ENCODE assay signal across 8 mouse cellular contexts in the genomic region with DNA sequence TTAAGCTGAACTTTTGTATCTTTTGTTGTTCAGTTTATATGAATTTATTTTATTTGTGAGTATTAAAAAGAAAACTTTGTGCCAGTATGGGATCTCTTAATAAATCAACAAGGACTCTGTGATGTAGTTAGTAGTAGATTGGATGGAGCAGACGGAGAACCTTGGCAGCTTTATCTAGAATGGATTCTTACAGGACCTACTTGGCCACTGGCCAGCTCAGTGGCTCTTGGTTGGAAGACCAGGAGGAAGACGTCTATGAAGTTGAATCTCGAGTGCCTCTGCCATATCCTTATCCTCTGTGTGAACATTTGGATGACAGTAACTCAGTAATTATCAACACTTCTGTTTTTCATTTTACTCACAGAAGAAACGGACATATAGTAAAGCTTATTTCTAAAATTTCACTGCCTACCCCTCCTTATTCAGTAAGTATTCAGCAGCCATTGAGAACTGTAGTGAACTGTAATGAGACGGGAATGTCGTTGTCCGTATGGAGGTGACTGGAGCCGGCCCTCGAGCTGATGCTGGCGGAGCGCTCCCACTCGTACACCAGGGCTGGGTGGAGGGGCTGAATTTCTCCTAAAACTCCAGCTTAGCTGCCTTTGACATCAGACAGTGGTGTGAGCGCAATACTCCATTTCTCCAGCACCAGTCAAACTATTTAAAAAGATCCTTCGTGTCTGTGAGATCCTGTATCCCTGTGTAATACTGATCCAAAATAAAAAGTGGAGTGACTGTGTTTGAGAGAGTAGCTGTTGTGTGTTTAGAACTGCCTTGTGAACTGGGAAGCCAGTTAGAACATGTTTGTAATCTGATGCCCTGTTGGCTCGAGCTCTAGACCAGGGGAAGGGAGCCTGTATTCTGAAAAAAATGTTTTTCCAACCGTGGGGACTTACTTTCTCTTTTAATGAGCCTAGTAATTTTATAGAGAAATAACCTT.
A peak's percentile ranks its signal among the peaks of the same experiment; 100 is the strongest.
DNase-seq lines count a peak whose midpoint lies in the region; ATAC-seq and TF ChIP-seq lines count a peak whose summit lies in the region.

No protein-coding gene starts in this region.

- TF ChIP-seq CTCF in liver, adult 2 months (IDR thresholded peaks at IDR 0.05; ENCODE audit: low read depth, low read length): no peak
- TF ChIP-seq CTCF in cerebellum, adult 2 months (IDR thresholded peaks at IDR 0.05; ENCODE audit: borderline replicate concordance, insufficient read depth, low read depth, low read length): no peak
- TF ChIP-seq CTCF in kidney, postnatal 0 days (IDR thresholded peaks at IDR 0.05; ENCODE audit: low read depth): no peak

- TF ChIP-seq POLR2A in liver, adult 2 months (IDR thresholded peaks at IDR 0.05; ENCODE audit: extremely low read depth, insufficient read depth, low read length): no peak
- no peak for TF ChIP-seq POLR2A in cerebellum, adult 2 months (IDR thresholded peaks at IDR 0.05; ENCODE audit: borderline replicate concordance, insufficient read depth, low read length)

- ATAC-seq in liver, embryonic 11.5 days (replicated peaks; ENCODE audit: low FRiP score): no peak
- peak; percentile 69 for ATAC-seq in kidney, postnatal 0 days (replicated peaks; ENCODE audit: low FRiP score, low read depth)
- no peak for ATAC-seq in stomach, embryonic 15.5 days (ENCODE audit: insufficient read depth, low FRiP score, low read depth)
- no peak for ATAC-seq in hindbrain, embryonic 16.5 days

- 58% methylated on average over 16 of the region's 16 CpGs for WGBS in liver, adult 2 months
- WGBS in liver, embryonic 11.5 days: 82% methylated on average over 16 of the region's 16 CpGs
- WGBS in cerebellum, adult 2 months: 61% methylated on average over 16 of the region's 16 CpGs
- WGBS in kidney, postnatal 0 days: 30% methylated on average over 16 of the region's 16 CpGs
- WGBS in stomach, embryonic 15.5 days: 49% methylated on average over 16 of the region's 16 CpGs
- WGBS in hindbrain, embryonic 16.5 days: 80% methylated on average over 16 of the region's 16 CpGs

- H3K4me2 ChIP-seq in liver, embryonic 11.5 days: no peak overlapping the region
- H3K4me2 ChIP-seq in kidney, postnatal 0 days (ENCODE audit: low read length): peak overlapping the region; percentile 50
- H3K4me2 ChIP-seq in stomach, embryonic 15.5 days: peak overlapping the region; percentile 35
- no peak overlapping the region for H3K4me2 ChIP-seq in hindbrain, embryonic 16.5 days (ENCODE audit: low read length)

- peak; percentile 65 for DNase-seq in liver, adult 2 months (ENCODE audit: extremely low read depth, low read depth, low spot score)
- DNase-seq in liver, embryonic 11.5 days (ENCODE audit: low spot score): no peak
- DNase-seq in cerebellum, adult 2 months: peak; percentile 48 to 66
- peak; percentile 49 to 67 for DNase-seq in heart, adult 18-20 months
- DNase-seq in kidney, postnatal 0 days (ENCODE audit: low spot score): peak; percentile 83
- DNase-seq in B cell, adult 2 months: no peak

- H3K79me2 ChIP-seq in liver, adult 2 months (ENCODE audit: control insufficient read depth, insufficient read depth, low read length): no peaks in the 10 kb centered on the region

- peaks cover 5% of the 10 kb centered on the region; the same call in 1 of the 2 replicates for H3K4me1 ChIP-seq in liver, adult 2 months (ENCODE audit: control insufficient read depth, insufficient read depth, low read length)
- H3K4me1 ChIP-seq in liver, embryonic 11.5 days (replicated peaks; ENCODE audit: control insufficient read depth, insufficient read depth, low read length): no peaks in the 10 kb centered on the region
- no peaks in the 10 kb centered on the region; the same call in none of the 2 replicates for H3K4me1 ChIP-seq in cerebellum, adult 2 months (ENCODE audit: control insufficient read depth, insufficient read depth, low read length)
- H3K4me1 ChIP-seq in kidney, postnatal 0 days (replicated peaks; ENCODE audit: insufficient read depth, low read length): no peaks in the 10 kb centered on the region
- H3K4me1 ChIP-seq in stomach, embryonic 15.5 days: no peaks in the 10 kb centered on the region
- no peaks in the 10 kb centered on the region for H3K4me1 ChIP-seq in hindbrain, embryonic 16.5 days (ENCODE audit: control insufficient read depth, insufficient read depth, low read depth, low read length)

- H3K27ac ChIP-seq in liver, adult 2 months (replicated peaks; ENCODE audit: insufficient read depth, low read depth, low read length): no peak overlapping the region
- no peak overlapping the region for H3K27ac ChIP-seq in liver, embryonic 11.5 days (ENCODE audit: low read depth, low read length)
- no peak overlapping the region for H3K27ac ChIP-seq in cerebellum, adult 2 months (ENCODE audit: insufficient read depth, low read length)
- peak overlapping the region; percentile 87 for H3K27ac ChIP-seq in kidney, postnatal 0 days
- peak overlapping the region; percentile 80; the same call in 1 of the 2 replicates for H3K27ac ChIP-seq in stomach, embryonic 15.5 days
- H3K27ac ChIP-seq in hindbrain, embryonic 16.5 days (ENCODE audit: low read depth, low read length): no peak overlapping the region

- H3K36me3 ChIP-seq in liver, adult 2 months (ENCODE audit: control insufficient read depth, insufficient read depth, low read length): peaks cover 6% of the 10 kb centered on the region
- peaks cover 6% of the 10 kb centered on the region; the same call in 1 of the 2 replicates for H3K36me3 ChIP-seq in liver, embryonic 11.5 days (ENCODE audit: control insufficient read depth, insufficient read depth, low read length)
- H3K36me3 ChIP-seq in kidney, postnatal 0 days (ENCODE audit: insufficient read depth, low read length): peaks cover 11% of the 10 kb centered on the region; the same call in 1 of the 2 replicates
- H3K36me3 ChIP-seq in stomach, embryonic 15.5 days: no peaks in the 10 kb centered on the region; the same call in 1 of the 2 replicates
- H3K36me3 ChIP-seq in hindbrain, embryonic 16.5 days (ENCODE audit: control insufficient read depth, insufficient read depth, low read length): peaks cover 15% of the 10 kb centered on the region

- H3K9me3 ChIP-seq in liver, embryonic 11.5 days (ENCODE audit: control insufficient read depth, low read length): no peaks in the 10 kb centered on the region
- no peaks in the 10 kb centered on the region for H3K9me3 ChIP-seq in kidney, postnatal 0 days (replicated peaks; ENCODE audit: low read length)
- H3K9me3 ChIP-seq in stomach, embryonic 15.5 days: no peaks in the 10 kb centered on the region
- H3K9me3 ChIP-seq in hindbrain, embryonic 16.5 days (ENCODE audit: control insufficient read depth, low read length): no peaks in the 10 kb centered on the region

- no peak overlapping the region for H3K4me3 ChIP-seq in liver, adult 2 months (ENCODE audit: insufficient read depth, low read depth, low read length)
- H3K4me3 ChIP-seq in liver, embryonic 11.5 days (ENCODE audit: low read depth, low read length): no peak overlapping the region
- no peak overlapping the region for H3K4me3 ChIP-seq in cerebellum, adult 2 months (replicated peaks; ENCODE audit: insufficient read depth, low read depth, low read length)
- H3K4me3 ChIP-seq in kidney, postnatal 0 days (replicated peaks; ENCODE audit: low read depth, low read length): peak overlapping the region; percentile 16
- H3K4me3 ChIP-seq in stomach, embryonic 15.5 days (replicated peaks): no peak overlapping the region
- H3K4me3 ChIP-seq in hindbrain, embryonic 16.5 days (ENCODE audit: low read length): no peak overlapping the region

- H3K27me3 ChIP-seq in liver, adult 2 months (ENCODE audit: control insufficient read depth, insufficient read depth, low read length): no peaks in the 10 kb centered on the region
- H3K27me3 ChIP-seq in liver, embryonic 11.5 days (replicated peaks; ENCODE audit: control insufficient read depth, insufficient read depth, low read length): no peaks in the 10 kb centered on the region
- H3K27me3 ChIP-seq in cerebellum, adult 2 months (ENCODE audit: control insufficient read depth, insufficient read depth, low read length): no peaks in the 10 kb centered on the region
- H3K27me3 ChIP-seq in kidney, postnatal 0 days (ENCODE audit: insufficient read depth, low read length): no peaks in the 10 kb centered on the region
- no peaks in the 10 kb centered on the region for H3K27me3 ChIP-seq in stomach, embryonic 15.5 days (replicated peaks)
- H3K27me3 ChIP-seq in hindbrain, embryonic 16.5 days (replicated peaks; ENCODE audit: control insufficient read depth, insufficient read depth, low read length): no peaks in the 10 kb centered on the region

- no peak overlapping the region for H3K9ac ChIP-seq in liver, adult 2 months (ENCODE audit: low read depth, low read length)
- no peak overlapping the region for H3K9ac ChIP-seq in liver, embryonic 11.5 days (ENCODE audit: low read depth, low read length)
- H3K9ac ChIP-seq in kidney, postnatal 0 days (ENCODE audit: low read depth, low read length): no peak overlapping the region
- no peak overlapping the region for H3K9ac ChIP-seq in stomach, embryonic 15.5 days
- no peak overlapping the region for H3K9ac ChIP-seq in hindbrain, embryonic 16.5 days (ENCODE audit: low read depth, low read length)

Comparison
In these comparisons a context has a peak if more than half of its experiments do, and no peak if none do; other contexts are left out.
1. DNase-seq: peak in liver, adult 2 months (single experiment), cerebellum, adult 2 months (2 of 2), heart, adult 18-20 months (2 of 2) and kidney, postnatal 0 days (single experiment); none in liver, embryonic 11.5 days (single experiment) and B cell, adult 2 months (0 of 2).
2. H3K27ac ChIP-seq: peak in kidney, postnatal 0 days (single experiment) and stomach, embryonic 15.5 days (single experiment); none in liver, adult 2 months (single experiment), liver, embryonic 11.5 days (single experiment), cerebellum, adult 2 months (single experiment) and hindbrain, embryonic 16.5 days (single experiment).
3. H3K4me2 ChIP-seq: peak in kidney, postnatal 0 days (single experiment) and stomach, embryonic 15.5 days (single experiment); none in liver, embryonic 11.5 days (single experiment) and hindbrain, embryonic 16.5 days (single experiment).